Mouse (Mus musculus): ENCODE measurements around the gene Idh3a. TPM values are rescaled to one million over a fixed set of nuclear protein-coding genes. Genes with fewer than 3 reads are reported as not detected.
"Not testable (repeated sequence)": the region's sequence is repeated elsewhere in the genome, so short reads cannot be mapped to it uniquely, and the experiment has no call there.

Idh3a gene
- polyA plus RNA-seq, 2 experiments from 2014 or later, result 118 TPM

DNA sequence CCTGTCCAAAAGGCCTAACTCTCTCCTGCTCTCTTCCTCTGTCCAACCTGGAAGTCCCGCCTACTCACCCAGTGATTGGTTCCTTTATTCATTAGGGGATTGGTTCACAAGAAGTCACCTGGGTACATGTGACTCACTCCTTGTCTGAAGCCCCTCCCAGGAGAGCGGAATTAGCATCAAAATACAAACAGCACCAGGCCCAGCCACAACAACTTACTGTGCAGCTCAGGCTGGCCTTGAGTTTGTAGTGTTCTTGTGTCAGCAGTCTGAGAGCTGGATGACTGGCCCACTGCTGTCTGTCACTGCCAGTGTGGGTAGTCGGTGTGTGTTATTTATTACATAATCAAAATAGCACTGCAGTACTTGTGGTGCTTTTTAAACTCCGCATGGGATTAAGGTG, 7.5 kb downstream of the Idh3a start:
- ATAC-seq, result not testable (repeated sequence)

DNA sequence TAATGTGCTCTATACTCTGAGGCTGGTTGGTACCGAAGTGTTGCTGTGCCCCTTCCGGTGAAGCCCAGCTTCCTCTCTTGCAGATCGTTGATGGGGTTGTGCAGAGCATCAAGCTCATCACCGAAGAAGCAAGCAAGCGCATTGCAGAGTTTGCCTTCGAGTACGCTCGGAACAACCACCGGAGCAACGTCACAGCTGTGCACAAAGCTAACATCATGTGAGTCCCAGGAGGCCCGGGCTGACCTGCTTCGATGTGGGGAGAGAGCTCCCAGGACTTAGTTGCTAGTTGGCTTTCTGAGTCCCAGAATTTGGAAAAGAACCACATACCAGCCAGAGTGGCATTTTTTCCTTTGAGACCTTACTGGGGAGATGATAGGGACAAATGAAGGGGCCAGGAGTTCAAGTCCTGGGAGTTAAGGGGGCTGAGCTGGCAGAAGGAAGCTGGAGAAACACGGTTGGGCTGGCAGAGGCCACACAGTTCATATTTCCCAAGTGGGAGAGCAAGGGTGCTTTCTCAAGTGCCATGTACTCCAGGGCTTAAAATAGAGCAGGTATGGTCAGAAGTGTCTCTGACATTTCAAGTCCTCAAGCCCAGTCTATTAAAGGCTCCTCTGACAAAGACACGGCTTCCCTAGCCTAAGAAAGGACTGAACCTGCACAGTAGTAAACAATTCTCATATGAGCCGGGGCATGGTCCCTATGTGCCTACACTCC, 10.8 kb downstream of the Idh3a start:
- no peak for ATAC-seq

DNA sequence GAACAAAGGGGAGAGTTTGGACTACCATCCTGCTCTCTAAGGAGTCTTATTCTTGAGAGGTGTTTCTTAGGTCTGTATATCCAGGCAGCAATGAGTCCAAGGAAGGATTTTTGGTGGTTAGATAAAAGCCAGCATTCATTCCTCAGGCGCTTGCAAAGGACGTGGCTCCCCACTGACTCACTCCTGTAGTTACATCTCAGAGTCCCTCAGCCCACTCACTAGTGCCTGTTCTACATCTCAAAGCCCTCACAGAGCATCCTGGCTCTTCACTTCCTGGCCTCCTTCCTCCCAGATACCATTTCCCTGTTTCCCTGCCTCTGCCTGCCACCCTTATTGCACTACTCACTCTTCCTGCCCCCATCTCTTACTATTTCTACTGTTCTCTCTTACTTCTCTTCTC, 16.3 kb downstream of the Idh3a start:
- ATAC-seq, result no peak

DNA sequence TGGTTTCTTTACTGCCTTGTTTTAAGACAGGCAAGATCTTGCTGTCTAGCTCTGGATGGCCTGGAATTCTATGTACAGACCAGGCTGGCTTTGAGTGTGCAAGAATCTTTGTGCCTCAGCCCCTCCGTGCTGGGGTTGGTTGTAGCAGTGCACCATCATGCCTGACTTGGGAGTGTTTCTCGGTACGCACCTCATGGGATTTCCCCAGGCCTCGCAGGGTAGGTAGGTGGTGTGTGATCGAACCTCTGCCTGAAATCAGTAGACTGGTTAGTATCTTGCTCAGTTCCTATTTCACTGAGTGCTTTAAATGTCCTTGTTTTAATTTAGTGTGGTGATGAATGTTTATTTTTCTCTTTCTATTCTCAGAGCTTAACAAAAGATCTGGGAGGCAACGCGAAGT, 16.8 kb downstream of the Idh3a start:
- ATAC-seq, result no peak

DNA sequence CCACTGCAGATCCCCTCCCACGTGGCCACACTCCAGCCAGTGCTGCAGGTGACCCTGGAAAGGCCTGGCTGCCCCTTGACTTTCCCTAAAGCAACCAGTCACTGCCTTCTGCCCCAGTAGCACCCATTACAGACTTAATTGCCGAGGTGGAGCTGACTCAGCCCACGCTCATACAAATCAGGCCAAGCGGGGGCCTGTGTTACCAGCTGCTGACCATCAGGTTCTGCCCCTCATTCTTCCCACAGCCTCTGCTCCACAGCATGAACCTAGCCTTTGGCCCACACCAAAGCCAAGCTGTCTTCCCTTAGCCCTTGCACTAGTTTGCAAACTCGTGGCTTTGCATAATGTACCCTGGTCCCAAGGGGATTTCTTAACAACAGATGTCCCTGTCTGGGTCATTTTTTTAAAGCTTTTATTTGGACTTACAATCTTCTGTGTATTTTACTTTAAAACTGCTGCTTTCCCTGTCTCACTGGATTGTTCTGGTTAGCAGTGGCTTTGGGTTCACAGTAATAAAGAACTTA, 18.1 kb downstream of the Idh3a start:
- ATAC-seq, result no peak

DNA sequence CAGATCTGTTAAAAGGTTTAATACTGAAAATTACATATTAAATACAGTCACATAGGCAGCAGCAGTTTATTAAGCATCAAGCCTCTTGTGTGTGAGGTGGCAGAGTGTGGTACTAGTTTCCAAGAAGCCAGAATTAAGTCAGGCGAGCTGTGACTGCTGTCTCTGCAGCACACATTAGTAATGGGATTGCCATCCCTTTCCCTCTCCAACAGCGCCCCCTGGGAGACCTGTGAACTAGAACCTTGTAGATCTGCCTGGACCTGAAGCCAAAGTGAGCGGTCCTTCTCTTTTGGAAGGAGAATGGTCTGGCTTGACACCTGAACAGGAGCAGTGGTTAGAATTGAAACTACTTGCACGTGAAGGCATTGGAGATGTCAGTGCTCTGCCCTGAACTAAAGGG, 18.8 kb downstream of the Idh3a start:
- no peak for ATAC-seq

DNA sequence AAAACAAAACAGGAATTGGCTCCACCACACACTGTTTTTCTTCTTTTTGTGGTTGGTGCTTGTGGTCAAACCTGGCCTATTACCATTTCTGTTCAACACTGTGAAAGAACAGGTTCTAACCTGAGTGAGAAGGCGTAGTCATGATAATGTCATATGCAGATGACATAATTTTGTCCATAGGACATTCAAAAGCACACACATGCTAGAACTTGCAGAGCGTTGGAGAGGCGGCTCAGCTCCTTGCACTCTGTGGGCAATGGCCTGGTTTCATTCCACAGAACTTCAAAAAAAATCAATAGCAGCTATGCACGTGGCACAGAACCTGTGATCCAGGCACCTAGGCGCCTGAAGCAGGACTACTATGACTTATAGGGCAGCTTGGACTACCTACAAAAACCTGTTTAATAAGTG, 26.7 kb downstream of the Idh3a start:
- peak; percentile 87 for ATAC-seq

DNA sequence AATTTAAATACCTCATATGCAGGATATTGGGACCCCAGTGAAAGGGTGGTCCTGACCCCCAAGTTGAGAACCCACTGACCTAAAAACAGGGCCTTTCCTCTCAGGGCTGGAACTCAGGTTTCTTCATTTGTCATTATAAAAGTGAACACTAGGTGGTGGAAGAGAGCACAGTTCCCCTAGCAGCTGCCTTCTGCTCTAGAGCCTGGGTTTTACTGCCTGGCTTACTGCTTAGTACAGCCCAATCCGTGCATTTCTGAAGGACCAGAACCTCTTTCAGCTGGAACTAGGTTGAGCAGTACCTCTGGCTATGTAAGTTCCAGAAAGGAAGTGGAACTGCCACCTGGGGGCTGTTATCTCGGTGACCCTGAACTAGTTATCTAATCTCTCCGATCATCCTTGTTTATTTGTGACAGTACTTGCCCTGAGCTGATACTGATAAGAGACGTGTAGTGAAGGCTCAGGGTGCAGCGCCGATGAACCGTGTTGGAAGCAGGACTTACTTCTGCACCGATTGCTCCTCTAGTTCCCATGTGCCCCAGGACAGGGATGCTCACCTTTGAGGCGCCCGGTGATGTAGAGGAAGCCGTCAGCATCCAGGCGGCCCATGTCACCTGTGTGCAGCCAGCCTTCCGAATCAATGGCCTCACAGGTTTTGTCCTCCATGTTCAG, 28.2 kb downstream of the Idh3a start:
- peak; percentile 64 for ATAC-seq

DNA sequence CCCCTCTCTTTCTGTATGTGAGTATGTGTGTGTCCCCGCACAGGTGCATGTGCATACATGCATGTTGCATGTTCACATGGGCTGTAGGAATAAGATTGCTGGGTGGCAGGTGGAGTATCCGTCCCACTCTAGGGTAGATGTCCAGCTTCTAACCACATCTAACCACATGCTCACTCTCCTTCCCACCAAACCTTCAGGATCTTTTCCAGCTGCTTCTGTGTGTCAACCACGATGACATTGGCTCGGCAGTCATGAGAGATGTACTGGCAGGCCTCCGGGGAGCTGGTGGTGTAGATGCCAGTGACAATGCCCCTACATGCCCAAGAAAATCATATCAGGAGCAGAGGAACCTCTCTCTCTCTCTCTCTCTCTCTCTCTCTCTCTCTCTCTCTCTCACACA, 41.1 kb downstream of the Idh3a start:
- ATAC-seq, result no peak

DNA sequence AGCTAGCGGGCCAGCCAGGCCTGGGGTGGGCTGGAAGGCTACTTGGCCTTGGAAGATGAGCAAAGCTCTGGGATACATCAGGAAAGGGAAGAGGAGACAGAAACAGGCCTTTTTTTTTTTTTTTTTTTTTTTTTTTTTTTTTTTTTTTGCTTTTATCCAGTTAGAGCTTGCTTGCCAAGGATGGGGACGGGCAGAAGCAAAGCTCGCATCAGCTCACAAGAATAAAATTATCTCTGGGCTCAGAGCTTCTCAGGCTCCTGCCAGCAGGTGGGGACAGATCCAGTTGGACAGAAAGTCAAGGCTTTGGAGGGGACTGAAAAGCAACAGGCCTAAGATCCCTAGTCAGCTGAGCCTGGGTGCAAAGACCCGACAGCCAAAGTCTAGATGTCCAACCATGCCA, 42.6 kb downstream of the Idh3a start:
- ATAC-seq, result no peak

DNA sequence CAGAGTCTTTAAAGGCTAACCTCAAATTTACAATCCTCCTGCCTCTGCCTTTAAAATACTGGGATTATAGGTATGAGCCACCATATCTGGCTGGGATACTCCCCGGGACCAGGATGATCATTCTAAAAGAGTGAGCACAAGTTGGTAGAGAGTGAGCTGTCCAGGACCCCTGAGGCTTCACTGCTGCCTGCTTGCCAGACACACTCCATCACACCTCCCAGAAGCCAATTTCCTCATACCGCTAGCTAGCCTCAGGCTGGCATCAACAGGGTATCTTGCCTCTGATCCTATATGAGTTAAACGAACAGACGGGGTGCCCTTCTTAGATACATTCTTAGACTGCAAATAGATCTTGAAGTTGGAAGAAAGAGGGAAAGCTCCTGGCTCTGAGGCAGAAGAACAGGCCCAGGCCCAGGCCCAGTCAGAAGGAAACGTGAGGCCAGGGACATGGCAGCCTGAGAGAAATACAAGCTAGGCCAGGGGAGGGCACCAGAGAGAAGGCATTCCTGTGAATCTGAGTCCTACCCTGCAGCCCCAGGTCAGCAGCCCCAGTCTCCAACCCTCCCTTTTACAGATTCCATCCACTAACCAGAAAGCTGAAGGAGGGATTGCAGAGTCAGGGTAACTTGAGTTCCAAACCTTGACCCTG, 43.6 kb downstream of the Idh3a start:
- no peak for ATAC-seq

DNA sequence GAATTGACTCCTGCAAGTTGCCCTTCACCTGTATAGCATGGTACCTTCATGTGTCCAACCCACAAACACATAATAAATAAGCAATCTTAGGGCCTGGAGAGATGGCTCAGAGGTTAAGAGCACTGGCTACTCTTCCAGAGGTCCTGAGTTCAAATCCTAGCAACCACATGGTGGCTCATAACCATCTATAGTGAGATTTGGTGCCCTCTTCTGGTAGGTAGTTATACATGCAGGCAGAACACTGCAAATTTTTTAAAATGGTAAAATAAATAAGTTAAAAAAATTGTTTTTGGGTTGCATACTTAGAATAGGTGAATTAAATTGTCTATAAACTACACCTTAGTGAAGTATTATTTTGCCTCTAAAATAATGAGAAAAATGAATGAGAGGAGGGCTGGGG, 44.8 kb downstream of the Idh3a start:
- no peak for ATAC-seq

DNA sequence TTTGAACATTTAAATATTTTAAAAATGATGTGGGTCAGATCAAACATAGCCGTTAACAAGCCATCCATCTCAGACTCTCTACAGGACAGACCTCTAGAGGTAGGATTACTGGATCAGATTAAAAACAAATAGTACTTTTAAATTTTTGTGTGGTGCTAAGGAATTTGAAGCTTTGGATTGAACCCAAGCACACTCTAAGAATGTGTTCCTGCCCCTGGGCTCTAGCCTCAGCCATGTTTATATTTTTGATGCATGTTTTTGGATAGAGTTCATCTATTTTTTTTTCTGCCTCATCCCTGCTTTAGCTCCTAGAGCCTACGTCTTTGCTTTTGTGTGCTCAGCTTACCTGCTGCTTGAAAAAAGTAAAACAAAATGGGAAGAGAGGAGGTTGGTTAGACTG, 47.3 kb downstream of the Idh3a start:
- ATAC-seq, result no peak

DNA sequence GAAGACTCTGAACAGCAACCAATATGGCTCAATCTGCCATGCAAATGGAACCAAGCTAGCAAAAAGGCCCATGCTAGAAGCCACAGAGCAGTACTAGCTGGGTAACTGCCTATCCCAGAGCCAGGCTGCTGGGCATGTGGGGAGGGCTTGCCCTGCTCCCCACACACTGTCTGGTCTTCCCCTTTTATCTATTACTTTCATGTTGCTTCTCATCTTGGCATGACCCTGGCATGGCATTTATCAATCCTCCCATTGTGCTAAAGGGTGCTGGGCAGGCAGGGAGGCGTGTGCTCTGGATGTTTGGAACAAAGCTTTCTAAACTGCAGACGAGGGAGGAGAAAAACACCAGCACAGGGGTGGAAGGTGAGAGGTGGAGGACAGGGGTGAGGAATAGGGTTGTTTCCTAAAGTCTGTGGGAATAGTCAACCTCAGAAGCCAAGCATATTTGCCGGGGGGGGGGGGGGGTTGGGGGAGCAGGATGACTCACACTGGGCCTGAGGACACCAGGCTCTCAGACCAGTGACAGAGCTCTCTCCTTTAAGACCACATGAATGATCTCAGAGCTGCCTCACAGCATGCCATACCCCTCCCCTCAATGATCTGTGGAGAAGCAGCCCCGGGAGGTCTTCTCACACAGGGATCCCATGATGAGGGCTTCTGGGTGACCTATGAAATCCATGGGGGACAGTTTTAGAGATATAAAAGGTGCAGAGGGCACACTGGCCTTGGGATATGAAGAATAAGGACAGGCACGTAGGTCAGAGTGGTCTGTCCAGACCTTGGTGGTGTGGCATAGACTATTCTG, 51.6 kb downstream of the Idh3a start:
- no peak for ATAC-seq

DNA sequence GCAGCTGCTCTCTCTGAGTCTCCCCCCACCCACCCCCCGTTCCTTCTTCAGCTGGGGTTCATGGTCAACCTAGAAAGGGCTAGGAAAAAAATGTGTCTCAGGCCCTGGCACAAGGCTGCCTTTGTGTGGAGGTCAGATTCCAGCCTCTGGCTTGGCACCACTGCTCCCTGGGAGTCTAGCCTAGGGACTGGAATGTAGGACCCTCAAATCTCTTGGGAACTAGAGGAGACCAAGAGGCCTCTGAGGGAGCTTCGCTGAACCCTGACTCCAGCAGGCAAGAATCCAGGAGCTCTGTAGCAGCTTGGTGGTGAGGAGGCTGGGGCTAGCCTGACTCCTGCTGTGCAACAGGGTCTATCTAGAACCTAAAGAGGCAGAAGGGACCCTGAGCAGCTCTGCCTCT, 53.1 kb downstream of the Idh3a start:
- ATAC-seq, result no peak

DNA sequence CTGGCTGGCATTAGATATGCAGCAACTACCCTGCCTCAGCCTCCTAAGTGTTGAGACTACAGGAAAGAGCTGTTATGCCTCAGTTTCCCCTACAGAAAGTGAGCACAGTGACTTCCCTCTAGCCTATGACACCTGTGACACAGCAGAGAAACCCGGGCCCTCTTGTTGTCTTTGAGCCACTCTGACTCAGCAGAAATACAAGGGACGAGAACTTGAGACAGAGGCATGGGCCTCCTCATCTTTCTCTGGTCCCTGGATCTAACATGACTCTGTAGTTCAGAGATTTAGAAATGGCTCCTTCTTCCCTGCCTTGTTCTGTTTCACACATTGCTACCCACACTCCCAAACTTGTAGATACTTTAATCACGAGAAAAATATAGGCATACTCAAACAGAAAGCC, 55.4 kb downstream of the Idh3a start:
- ATAC-seq, result no peak

DNA sequence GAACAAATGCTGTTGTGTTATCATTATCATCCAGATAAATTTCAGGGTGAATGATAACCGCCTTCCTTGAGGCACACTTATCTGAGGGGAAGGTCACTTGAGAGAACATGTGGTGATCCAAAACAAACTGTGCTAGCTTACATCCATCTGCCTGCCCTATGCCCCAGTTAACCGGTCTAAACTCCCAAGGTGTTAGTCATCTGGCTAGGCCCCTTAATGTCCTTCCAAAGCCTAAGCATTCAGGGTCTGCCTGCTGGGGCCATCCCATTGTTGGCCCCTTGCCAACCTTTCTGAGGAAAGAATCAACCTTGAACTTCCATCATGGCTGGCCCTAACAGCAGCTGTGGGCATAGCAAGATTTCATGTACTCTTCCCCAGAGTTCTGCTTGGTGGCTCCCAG, 56.0 kb downstream of the Idh3a start:
- ATAC-seq, result peak; percentile 29

DNA sequence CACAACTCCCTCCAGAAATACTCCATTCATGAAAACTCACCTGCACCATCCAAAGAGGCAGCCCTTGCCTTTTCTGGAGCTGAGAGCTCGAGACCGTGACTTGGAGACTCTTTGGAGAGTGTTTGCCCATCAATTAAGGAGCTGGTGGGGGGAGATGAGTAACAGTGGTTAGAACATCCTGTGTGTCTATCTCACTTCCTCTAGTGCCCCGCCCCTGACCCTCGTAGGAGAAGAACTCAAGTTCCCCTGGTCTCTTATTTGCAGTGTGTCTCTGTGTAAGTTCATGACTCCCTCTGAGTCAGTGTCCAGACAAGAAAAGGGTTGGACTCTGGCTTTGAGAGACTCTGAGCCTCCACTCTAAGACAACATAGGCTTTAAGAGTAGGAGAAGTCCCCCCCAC, 56.4 kb downstream of the Idh3a start:
- ATAC-seq, result peak; percentile 99

DNA sequence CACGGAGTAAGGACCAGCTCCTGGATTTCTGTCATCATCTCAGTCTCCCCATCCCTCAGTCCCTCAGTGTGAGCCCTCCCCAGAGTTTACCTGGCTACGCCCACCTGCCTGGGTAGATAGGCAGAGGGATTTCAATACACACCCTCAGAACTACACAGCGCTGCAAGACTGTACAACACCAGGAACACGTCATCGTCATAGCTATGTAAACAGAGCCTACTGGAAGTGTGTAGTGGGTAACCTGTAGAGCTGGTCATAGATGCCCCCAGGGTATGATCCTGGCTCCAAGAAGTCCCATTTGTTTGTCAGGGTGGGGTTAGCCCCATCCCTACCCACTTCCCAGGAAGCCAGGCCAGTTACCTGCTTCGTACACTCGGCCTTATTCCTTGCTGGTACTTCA, 57.0 kb downstream of the Idh3a start:
- ATAC-seq, result no peak

DNA sequence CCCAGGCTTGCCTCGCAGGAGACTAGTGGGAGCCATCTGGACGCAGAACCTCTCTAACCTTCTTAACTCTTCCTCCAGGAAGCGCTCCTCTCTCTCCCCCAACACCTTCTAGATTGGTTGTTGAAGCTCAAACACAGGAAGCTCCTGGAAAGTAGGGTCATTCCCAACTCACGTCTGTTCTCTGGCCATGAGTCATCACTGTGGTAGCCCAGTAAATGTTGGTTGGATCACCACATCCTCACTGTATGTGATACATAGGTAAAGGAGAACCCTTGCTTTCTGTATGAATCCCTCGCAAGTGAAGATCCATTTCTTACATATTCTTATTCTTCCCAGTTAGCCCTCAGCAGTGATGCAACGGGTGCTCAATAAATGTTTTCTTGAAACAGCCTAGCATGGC, 59.4 kb downstream of the Idh3a start:
- ATAC-seq, result no peak

DNA sequence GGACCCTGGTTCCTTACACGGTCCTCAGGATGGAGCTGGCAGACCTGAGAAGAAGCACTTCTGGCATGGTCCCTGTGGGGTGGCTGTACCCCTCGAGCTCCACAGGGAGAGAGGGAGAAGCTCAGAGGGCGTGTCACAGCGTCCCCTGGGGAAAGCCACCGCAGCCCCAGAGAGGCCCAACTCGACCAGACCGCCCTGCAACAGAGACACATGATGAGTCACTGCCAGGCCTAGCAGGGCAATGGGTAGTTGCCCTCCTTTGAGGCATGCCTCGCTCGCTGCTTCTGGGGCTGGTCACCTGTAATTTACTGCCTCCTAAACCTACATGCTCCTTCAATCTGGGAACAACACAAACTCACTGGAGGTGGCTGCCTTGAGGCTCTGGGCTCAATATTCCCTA, 60.1 kb downstream of the Idh3a start:
- ATAC-seq, result no peak

DNA sequence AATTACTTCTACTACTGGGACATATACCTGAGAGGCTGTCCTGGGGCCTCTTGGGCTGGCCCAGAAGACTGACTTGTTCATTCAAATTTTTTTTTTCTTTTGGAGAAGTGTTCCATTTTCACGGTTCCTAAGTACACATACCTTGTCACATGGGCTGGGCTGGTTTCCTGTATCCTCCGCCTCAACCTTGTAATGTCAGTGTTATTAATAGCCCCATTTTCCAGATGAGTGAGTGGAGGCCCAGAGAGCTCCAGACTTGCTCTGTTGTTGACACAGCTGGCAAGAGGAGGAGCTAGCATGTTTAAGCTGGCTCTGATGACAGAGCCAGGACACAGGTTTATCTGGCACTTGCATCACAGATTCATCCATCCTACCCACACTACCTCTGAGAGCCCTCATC, 61.3 kb downstream of the Idh3a start:
- no peak for ATAC-seq

DNA sequence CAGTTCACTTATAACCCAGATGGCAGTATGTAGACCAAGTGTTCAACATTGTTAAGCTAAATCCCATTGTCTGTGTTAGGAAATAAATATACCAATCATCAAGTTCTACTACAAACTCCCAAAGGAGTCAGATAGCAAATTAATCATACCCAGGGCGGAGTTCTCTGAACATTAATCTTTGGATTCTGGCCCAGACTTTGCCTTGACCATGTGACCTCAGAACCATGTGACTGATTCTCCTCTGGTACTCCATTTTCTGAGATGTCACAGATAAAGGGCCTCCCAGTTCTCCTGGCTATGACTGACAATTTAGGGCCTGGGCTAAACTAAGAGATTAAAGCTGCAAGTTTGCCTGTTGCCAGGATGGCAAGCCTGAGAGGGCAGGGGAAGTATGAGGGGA, 63.2 kb downstream of the Idh3a start:
- ATAC-seq, result no peak

All from CD4-positive, CD25-positive, alpha-beta regulatory T cell, adult 4 months (primary cell).